ENCODE assay signal across 33 mouse cellular contexts in the genomic region with DNA sequence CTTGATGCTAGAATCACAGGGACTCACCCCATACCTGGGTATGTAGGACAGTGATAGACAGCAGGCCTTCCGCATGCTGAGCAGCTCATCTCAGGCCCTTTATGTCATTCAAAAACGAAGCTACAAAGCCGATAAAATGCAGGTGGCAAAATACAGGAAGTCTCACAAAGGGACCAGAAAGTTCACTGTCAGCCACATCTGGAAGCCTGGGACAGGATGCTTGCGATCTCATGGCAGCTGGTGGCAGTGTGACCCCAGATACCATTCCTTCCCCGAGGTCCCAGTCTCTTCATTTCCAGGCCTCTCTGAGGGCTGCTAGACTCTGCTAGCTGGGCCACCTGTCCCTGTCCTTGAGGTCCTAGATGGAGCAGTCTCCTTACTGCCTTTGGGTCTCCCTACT.
A peak's percentile ranks its signal among the peaks of the same experiment; 100 is the strongest.
DNase-seq lines count a peak whose midpoint lies in the region; ATAC-seq and TF ChIP-seq lines count a peak whose summit lies in the region.
"Had no signal": no experiment of that assay in that cellular context is flagged by ENCODE, and none has a peak within 500 bp of the region (broad histone marks: within the 10 kb centered on the region; RNA-seq: fewer than 3 reads in every experiment).

No protein-coding gene starts in this region.

- TF ChIP-seq EP300 in liver, postnatal 0 days (IDR thresholded peaks at IDR 0.05; ENCODE audit: low read depth): no peak

- no peak for ATAC-seq in liver, postnatal 0 days
- no peak for ATAC-seq in liver, embryonic 11.5 days (replicated peaks; ENCODE audit: low FRiP score)
- ATAC-seq: activated CD4-positive, CD25-positive, alpha-beta regulatory T cell, adult 4 months; forebrain, embryonic 13.5 days; inflammation-experienced regulatory T-cells, adult 6 months; liver, embryonic 12.5 days; lung, postnatal 0 days had no signal

- no peaks in the 10 kb centered on the region for H3K4me1 ChIP-seq in liver, postnatal 0 days (ENCODE audit: insufficient read depth)
- H3K4me1 ChIP-seq in liver, embryonic 11.5 days (replicated peaks; ENCODE audit: control insufficient read depth, insufficient read depth, low read length): no peaks in the 10 kb centered on the region
- peaks cover 28% of the 10 kb centered on the region for H3K4me1 ChIP-seq in embryonic facial prominence, embryonic 10.5 days
- peaks cover 12% of the 10 kb centered on the region for H3K4me1 ChIP-seq in thymus, adult 2 months (replicated peaks; ENCODE audit: control insufficient read depth, insufficient read depth, low read length)
- H3K4me1 ChIP-seq: liver, embryonic 12.5 days had no signal

- no peak for DNase-seq in liver, postnatal 0 days
- DNase-seq in liver, embryonic 11.5 days (ENCODE audit: low spot score): no peak
- no peak for DNase-seq in embryonic facial prominence, embryonic 10.5 days (ENCODE audit: low spot score)
- peak; percentile 52 for DNase-seq in thymus, adult 2 months
- peak; percentile 56 to 69 for DNase-seq in thymus, postnatal 36 days
- no peak for DNase-seq in gastrocnemius, postnatal 36 days
- no peak for DNase-seq in left cerebral cortex, postnatal 10 days (ENCODE audit: extremely low spot score in 1 of 2, low spot score in 2 of 2)
- DNase-seq: adrenal gland, adult 8-10 months; B cell, adult 2 months; cerebellum, adult 11 months; cerebellum, adult 9-10 months; embryo, embryonic 11 days; gastrocnemius, postnatal 25 days; heart, adult 18-20 months; heart, postnatal 10 days; kidney, adult 11 months; kidney, postnatal 14 days; layer of hippocampus, adult 9-11 months; lung, adult 18-20 months; midbrain, embryonic 14.5 days; right cerebral cortex, postnatal 4 days had no signal

- H3K27me3 ChIP-seq in liver, postnatal 0 days (ENCODE audit: insufficient read depth, low read length): peaks cover 11% of the 10 kb centered on the region; the same call in 1 of the 2 replicates
- peaks cover 16% of the 10 kb centered on the region for H3K27me3 ChIP-seq in liver, embryonic 11.5 days (replicated peaks; ENCODE audit: control insufficient read depth, insufficient read depth, low read length)
- H3K27me3 ChIP-seq in embryonic facial prominence, embryonic 10.5 days (replicated peaks; ENCODE audit: low read depth, poor library complexity, severe bottlenecking): peaks cover 36% of the 10 kb centered on the region
- H3K27me3 ChIP-seq in thymus, adult 2 months (ENCODE audit: control insufficient read depth, insufficient read depth, low read length): peaks cover 7% of the 10 kb centered on the region

- 0 out of 2 replicates have a peak, but pooled peaks have one; percentile 2 for TF ChIP-seq CTCF in liver, postnatal 0 days (IDR thresholded peaks at IDR 0.05; ENCODE audit: low read depth)
- TF ChIP-seq CTCF in thymus, adult 2 months (IDR thresholded peaks at IDR 0.05; ENCODE audit: borderline replicate concordance, control insufficient read depth, extremely low read depth, insufficient read depth, low read length, poor library complexity): no peak

- H3K36me3 ChIP-seq in liver, postnatal 0 days (replicated peaks; ENCODE audit: insufficient read depth, low read length): no peaks in the 10 kb centered on the region
- no peaks in the 10 kb centered on the region for H3K36me3 ChIP-seq in liver, embryonic 11.5 days (ENCODE audit: control insufficient read depth, insufficient read depth, low read length)
- no peaks in the 10 kb centered on the region for H3K36me3 ChIP-seq in embryonic facial prominence, embryonic 10.5 days (replicated peaks)
- H3K36me3 ChIP-seq in thymus, adult 2 months (ENCODE audit: control insufficient read depth, insufficient read depth, low read length): no peaks in the 10 kb centered on the region
- H3K36me3 ChIP-seq: heart, embryonic 13.5 days; hindbrain, embryonic 10.5 days; hindbrain, embryonic 15.5 days; limb, embryonic 13.5 days; liver, embryonic 12.5 days; neural tube, embryonic 12.5 days had no signal

- H3K4me2 ChIP-seq in liver, postnatal 0 days (ENCODE audit: low read depth, low read length): no peak overlapping the region
- H3K4me2 ChIP-seq in liver, embryonic 11.5 days: no peak overlapping the region
- H3K4me2 ChIP-seq: forebrain, embryonic 13.5 days; heart, embryonic 13.5 days; hindbrain, embryonic 15.5 days; limb, embryonic 13.5 days; liver, embryonic 12.5 days; neural tube, embryonic 12.5 days had no signal

- H3K27ac ChIP-seq in liver, postnatal 0 days (ENCODE audit: low read depth): no peak overlapping the region
- no peak overlapping the region for H3K27ac ChIP-seq in liver, embryonic 11.5 days (ENCODE audit: low read depth, low read length)
- peak overlapping the region; percentile 52; the same call in 1 of the 2 replicates for H3K27ac ChIP-seq in embryonic facial prominence, embryonic 10.5 days (replicated peaks)
- H3K27ac ChIP-seq in thymus, adult 2 months (ENCODE audit: control insufficient read depth, insufficient read depth, low read length): no peak overlapping the region; the same call in 1 of the 2 replicates
- H3K27ac ChIP-seq: forebrain, embryonic 13.5 days; heart, embryonic 13.5 days; hindbrain, embryonic 10.5 days; hindbrain, embryonic 15.5 days; limb, embryonic 13.5 days; liver, embryonic 12.5 days; macrophage; neural tube, embryonic 12.5 days had no signal

- 54% methylated on average over 5 of the region's 5 CpGs for WGBS in liver, postnatal 0 days (ENCODE audit: insufficient replicate concordance)
- 47% methylated on average over 5 of the region's 5 CpGs for WGBS in liver, embryonic 11.5 days
- WGBS in embryonic facial prominence, embryonic 10.5 days: 52% methylated on average over 5 of the region's 5 CpGs
- WGBS in thymus, adult 2 months: 6% methylated on average over 5 of the region's 5 CpGs

- intact Hi-C loops in gastrocnemius, postnatal 36 days (cut with DNase I): no loop called here
- intact Hi-C loops in left cerebral cortex, postnatal 10 days (cut with DNase I): no loop called here

- H3K9me3 ChIP-seq in liver, postnatal 0 days (ENCODE audit: low read length): no peaks in the 10 kb centered on the region
- H3K9me3 ChIP-seq in liver, embryonic 11.5 days (ENCODE audit: control insufficient read depth, low read length): no peaks in the 10 kb centered on the region
- no peaks in the 10 kb centered on the region for H3K9me3 ChIP-seq in embryonic facial prominence, embryonic 10.5 days
- H3K9me3 ChIP-seq: forebrain, embryonic 13.5 days; heart, embryonic 13.5 days; hindbrain, embryonic 10.5 days; hindbrain, embryonic 15.5 days; limb, embryonic 13.5 days; liver, embryonic 12.5 days; neural tube, embryonic 12.5 days had no signal

- no peak overlapping the region for H3K9ac ChIP-seq in liver, postnatal 0 days (replicated peaks)
- no peak overlapping the region for H3K9ac ChIP-seq in liver, embryonic 11.5 days (ENCODE audit: low read depth, low read length)
- H3K9ac ChIP-seq: forebrain, embryonic 13.5 days; heart, embryonic 13.5 days; hindbrain, embryonic 15.5 days; limb, embryonic 13.5 days; liver, embryonic 12.5 days; neural tube, embryonic 12.5 days had no signal

- no peak for TF ChIP-seq POLR2A in thymus, adult 2 months (IDR thresholded peaks at IDR 0.05; ENCODE audit: control insufficient read depth, extremely low read depth, insufficient read depth, low read length, poor library complexity)

- no peak overlapping the region for H3K4me3 ChIP-seq in liver, postnatal 0 days (ENCODE audit: low read depth, low read length)
- no peak overlapping the region for H3K4me3 ChIP-seq in liver, embryonic 11.5 days (ENCODE audit: low read depth, low read length)
- no peak overlapping the region for H3K4me3 ChIP-seq in embryonic facial prominence, embryonic 10.5 days
- no peak overlapping the region for H3K4me3 ChIP-seq in thymus, adult 2 months (ENCODE audit: control insufficient read depth, insufficient read depth, low read length)
- H3K4me3 ChIP-seq: forebrain, embryonic 13.5 days; heart, embryonic 13.5 days; hindbrain, embryonic 10.5 days; hindbrain, embryonic 15.5 days; limb, embryonic 13.5 days; liver, embryonic 12.5 days; myocyte; neural tube, embryonic 12.5 days had no signal

Comparison
In these comparisons a context has a peak if more than half of its experiments do, and no peak if none do; other contexts are left out.
1. DNase-seq: peak in thymus, adult 2 months (single experiment) and thymus, postnatal 36 days (2 of 2); none in liver, postnatal 0 days (single experiment), liver, embryonic 11.5 days (single experiment), embryonic facial prominence, embryonic 10.5 days (single experiment), gastrocnemius, postnatal 36 days (0 of 2) and left cerebral cortex, postnatal 10 days (0 of 2).